Mouse (Mus musculus): ENCODE measurements at regions not wholly inside any gene's neighbourhood (a gene's known extent, or its start where the extent isn't known, plus 50 kb on each side); places are given as distances from the start of the nearest gene placed in this dataset.

DNA sequence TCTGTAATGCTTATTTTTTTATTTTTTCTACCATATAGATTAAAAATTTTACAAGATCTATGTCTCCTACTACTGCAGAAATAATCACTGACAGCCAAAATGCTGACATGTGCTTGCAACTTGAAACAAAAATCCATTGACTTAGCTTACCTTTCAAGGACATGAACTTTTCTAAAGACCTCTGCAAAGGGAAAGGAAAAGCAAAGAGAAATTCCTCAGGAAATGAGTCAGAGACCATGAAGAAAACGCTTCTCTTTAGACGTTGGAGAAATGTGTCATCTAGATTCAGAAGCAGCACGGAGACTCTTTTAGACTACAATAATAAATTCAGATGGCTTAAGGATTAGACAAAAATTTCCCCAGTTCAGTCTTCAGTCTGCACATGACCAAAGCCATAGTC lies 2188.6 kb upstream of the Tenm3 start:
- Histone ChIP-seq H3K9ac (replicated peaks) (no peak overlapping the region), H3K4me1 (no peaks in the 10 kb centered on the region), H3K4me3 (no peak overlapping the region), H3K9me3 (no peaks in the 10 kb centered on the region), H3K27ac (replicated peaks) (no peak overlapping the region), H3K36me3 (no peaks in the 10 kb centered on the region), H3K4me2 (replicated peaks) (no peak overlapping the region), H3K27me3 (no peaks in the 10 kb centered on the region)
- no peak for ATAC-seq (replicated peaks)
- 55% methylated on average over 3 of the region's 3 CpGs for WGBS

DNA sequence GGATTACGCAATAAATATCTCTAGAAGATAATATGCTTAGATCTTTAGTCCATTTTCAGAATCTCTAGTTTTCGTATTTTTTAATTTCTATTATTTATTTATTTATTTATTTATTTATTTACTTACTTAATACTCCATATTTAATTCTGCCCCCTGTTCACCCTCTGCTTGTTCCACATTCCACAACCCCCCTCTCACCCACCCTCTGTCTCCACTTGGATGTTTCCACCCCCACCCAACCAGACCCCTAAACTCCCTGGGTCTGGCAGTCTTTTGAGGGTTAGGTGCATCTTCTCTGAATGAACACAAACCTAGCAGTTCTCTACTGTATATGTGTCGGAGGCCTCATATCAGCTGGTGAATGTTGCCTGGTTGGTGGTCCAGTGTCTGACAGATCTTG lies 2166.8 kb upstream of the Tenm3 start:
- ATAC-seq (replicated peaks): no peak
- H3K4me1 ChIP-seq: no peaks in the 10 kb centered on the region
- no peak overlapping the region for H3K27ac ChIP-seq (replicated peaks)
- H3K4me2 ChIP-seq (replicated peaks): no peak overlapping the region
- no peak overlapping the region for H3K4me3 ChIP-seq
- H3K9ac ChIP-seq (replicated peaks): no peak overlapping the region
- H3K27me3 ChIP-seq: no peaks in the 10 kb centered on the region
- H3K36me3 ChIP-seq: no peaks in the 10 kb centered on the region
- 88% methylated on average over 3 of the region's 3 CpGs for WGBS
- H3K9me3 ChIP-seq: no peaks in the 10 kb centered on the region

DNA sequence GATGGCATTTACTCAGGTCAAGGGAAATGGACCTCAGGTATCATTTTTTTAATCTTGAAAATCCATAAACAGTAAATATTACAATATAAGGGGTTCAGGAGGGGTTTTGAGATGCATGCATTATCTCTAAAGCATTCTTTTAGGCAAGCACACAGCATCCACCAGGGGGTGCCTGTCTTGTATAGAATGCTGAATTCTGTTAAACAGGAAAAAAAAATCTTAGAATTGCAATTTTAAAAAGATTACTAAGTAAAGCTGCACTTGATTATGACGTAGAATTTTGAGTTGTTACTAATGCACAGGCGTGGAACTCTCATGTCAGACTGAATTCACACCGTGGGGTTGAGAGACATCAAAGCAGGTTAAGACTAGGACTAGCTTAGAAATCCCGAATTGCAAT lies 2123.6 kb upstream of the Tenm3 start:
- Histone ChIP-seq H3K9ac (replicated peaks) (no peak overlapping the region), H3K4me3 (no peak overlapping the region), H3K9me3 (no peaks in the 10 kb centered on the region), H3K4me2 (replicated peaks) (no peak overlapping the region), H3K36me3 (no peaks in the 10 kb centered on the region), H3K27ac (replicated peaks) (no peak overlapping the region), H3K27me3 (no peaks in the 10 kb centered on the region), H3K4me1 (no peaks in the 10 kb centered on the region)
- WGBS: 51% methylated on average over 4 of the region's 4 CpGs
- ATAC-seq (replicated peaks): no peak

DNA sequence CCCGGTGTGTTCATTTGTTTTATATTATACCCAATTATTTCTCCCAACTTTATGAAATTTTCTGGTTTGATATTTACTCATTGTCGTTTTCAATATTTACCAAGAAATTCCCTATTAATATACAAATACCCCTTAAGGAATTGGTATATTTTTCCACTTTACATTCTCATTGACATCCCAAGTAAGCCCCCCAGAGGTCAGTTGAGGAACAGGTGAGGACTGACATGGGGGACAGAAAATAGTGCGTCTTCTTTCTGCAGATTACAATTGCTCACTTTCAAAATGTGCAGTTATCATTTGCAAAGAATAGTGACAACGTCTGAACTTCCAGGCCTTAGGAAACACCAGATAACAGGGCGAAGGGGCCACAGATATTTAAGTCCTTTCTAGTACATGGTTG lies 2073.8 kb upstream of the Tenm3 start:
- H3K36me3 ChIP-seq: no peaks in the 10 kb centered on the region
- H3K27me3 ChIP-seq: 0 out of 2 replicates have a peak, but pooled peaks cover 7% of the 10 kb centered on the region
- H3K27ac ChIP-seq (replicated peaks): no peak overlapping the region
- WGBS: 22% methylated on average over 5 of the region's 5 CpGs
- peaks cover 18% of the 10 kb centered on the region for H3K4me1 ChIP-seq
- no peak overlapping the region for H3K9ac ChIP-seq (replicated peaks)
- H3K4me3 ChIP-seq: peak overlapping the region; percentile 71
- ATAC-seq (replicated peaks): no peak
- H3K4me2 ChIP-seq (replicated peaks): peak overlapping the region; percentile 100; the same call in 1 of the 2 replicates
- no peaks in the 10 kb centered on the region for H3K9me3 ChIP-seq

DNA sequence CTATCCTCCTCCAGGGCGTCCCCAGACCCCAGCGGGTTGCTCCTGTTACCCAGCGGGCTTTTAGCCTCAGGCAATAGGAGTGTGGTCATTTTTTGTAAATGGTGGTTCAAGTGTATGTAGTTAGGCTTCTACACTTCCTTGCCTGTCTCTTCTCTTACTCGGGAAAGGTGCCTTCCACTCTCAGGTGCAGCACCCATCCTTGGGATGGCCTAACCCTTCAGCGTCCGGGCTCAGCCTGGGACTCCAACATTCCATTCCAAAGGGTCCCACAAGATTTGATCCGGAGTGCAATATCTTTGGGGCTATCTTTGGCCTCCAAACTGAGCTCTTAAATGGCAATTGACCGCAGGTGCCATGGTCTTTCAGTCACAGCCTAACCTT lies 2073.0 kb upstream of the Tenm3 start:
- Histone ChIP-seq H3K4me1 (peaks cover 18% of the 10 kb centered on the region), H3K27ac (replicated peaks) (peak overlapping the region; percentile 29), H3K27me3 (0 out of 2 replicates have a peak, but pooled peaks cover 7% of the 10 kb centered on the region), H3K36me3 (no peaks in the 10 kb centered on the region), H3K4me2 (replicated peaks) (peak overlapping the region; percentile 100), H3K9me3 (no peaks in the 10 kb centered on the region), H3K9ac (replicated peaks) (peak overlapping the region; percentile 56), H3K4me3 (peak overlapping the region; percentile 71)
- no peak; the same call in 1 of the 2 replicates for ATAC-seq (replicated peaks)
- WGBS: under 1% methylated on average over 8 of the region's 8 CpGs

DNA sequence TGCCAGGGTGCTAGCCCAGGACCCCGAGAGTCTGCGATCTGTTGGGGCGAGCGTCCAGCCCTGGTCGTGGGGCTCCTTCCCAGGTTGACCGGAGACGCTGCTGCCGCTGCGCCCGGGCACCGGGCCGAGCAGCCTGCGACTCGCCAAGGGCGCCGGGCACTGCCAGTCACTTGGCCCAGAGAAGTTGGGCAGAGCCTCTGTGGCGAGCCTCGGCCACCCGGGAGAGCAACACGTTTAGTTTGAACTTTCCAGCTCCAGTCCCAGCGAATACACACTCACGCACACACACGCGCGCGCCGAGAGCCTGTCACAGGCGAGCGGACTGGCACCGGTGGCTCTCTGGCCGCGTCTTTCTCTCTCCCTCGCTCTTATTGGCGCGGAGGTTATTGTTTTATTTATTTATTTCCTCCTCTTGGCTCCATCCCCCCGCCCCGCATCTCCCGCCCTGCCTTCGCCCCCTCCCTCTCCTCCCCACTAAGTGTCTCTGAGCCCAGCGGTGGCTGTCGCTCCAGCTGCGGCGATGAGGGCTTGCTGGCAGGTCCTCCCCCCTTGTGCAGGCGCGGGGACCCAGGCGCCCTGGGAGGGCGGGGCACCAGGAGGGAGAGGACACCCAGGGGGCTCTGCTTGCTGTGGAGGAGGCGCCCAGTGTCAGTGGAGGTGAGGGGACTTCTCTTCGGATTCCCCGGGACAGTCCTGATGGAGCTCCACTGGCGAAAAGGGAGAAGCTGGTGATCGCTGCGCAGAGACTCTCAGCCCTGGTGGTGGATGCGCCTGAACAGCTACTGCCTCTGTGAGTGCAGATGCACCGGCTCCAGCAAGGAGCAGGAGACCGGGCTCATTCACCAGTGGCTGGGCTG lies 2072.4 kb upstream of the Tenm3 start:
- Histone ChIP-seq H3K4me3 (peak overlapping the region; percentile 71), H3K9me3 (no peaks in the 10 kb centered on the region), H3K36me3 (no peaks in the 10 kb centered on the region), H3K9ac (replicated peaks) (peak overlapping the region; percentile 56), H3K4me1 (peaks cover 18% of the 10 kb centered on the region), H3K4me2 (replicated peaks) (peak overlapping the region; percentile 100), H3K27ac (replicated peaks) (peak overlapping the region; percentile 29), H3K27me3 (0 out of 2 replicates have a peak, but pooled peaks cover 7% of the 10 kb centered on the region)
- WGBS: under 1% methylated on average over 52 of the region's 56 CpGs
- peak; percentile 91 for ATAC-seq (replicated peaks)

DNA sequence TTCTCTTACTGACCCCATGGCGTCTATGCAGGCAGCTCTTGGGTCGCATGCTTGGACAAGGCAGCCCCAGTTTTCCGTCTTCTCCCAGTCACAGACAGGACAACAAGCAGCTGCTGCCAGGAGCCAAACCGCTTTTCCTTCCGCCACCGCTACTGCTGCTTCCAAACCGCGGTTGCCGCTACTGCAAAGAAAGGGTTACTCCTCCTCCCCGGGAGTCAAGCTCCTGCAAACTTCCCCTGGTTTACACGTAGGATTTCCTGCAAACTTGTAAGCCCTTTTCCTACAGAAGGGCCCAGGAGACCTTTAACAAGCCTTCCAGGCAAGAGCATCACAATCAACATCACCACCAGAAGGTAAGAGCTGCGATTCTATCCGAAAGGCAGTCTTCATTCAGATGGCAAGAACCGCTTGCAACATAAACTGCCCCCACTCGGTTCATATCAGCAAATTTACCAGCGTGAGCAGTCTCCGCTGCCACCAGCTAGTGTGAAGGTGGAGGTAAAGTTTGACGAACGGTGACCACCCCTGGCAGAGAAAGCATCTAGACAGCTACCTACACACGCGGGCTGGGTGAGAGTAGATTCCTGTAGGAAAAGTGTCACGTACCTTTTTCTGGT lies 2071.6 kb upstream of the Tenm3 start:
- ATAC-seq (replicated peaks): no peak; the same call in 1 of the 2 replicates
- peak overlapping the region; percentile 29 for H3K27ac ChIP-seq (replicated peaks)
- H3K27me3 ChIP-seq: 0 out of 2 replicates have a peak, but pooled peaks cover 7% of the 10 kb centered on the region
- under 1% methylated on average over 22 of the region's 22 CpGs for WGBS
- peak overlapping the region; percentile 56 for H3K9ac ChIP-seq (replicated peaks)
- peaks cover 18% of the 10 kb centered on the region for H3K4me1 ChIP-seq
- H3K4me2 ChIP-seq (replicated peaks): peak overlapping the region; percentile 100
- H3K4me3 ChIP-seq: peak overlapping the region; percentile 71
- no peaks in the 10 kb centered on the region for H3K36me3 ChIP-seq
- H3K9me3 ChIP-seq: no peaks in the 10 kb centered on the region

DNA sequence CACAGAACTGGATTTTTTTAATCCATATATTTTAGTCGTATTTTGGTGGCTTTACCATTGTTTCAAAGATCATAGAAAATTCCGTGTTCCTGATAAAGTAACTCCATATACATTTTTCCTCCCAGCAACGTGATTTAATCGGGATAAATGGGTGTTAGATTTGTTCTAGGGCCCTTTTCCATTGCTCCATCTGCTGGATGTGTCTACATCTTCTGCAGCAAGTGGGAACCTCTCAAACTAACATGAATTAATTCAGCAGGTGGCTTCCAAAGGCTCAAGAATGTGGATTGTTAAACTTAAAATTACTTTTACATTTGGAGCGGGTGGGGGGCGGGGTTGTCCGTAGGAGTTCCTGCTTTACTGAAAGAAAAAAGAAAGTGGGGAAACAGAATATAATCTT lies 2070.9 kb upstream of the Tenm3 start:
- no peak for ATAC-seq (replicated peaks)
- H3K27me3 ChIP-seq: 0 out of 2 replicates have a peak, but pooled peaks cover 7% of the 10 kb centered on the region
- no peaks in the 10 kb centered on the region for H3K9me3 ChIP-seq
- WGBS: 12% methylated on average over 7 of the region's 7 CpGs
- no peak overlapping the region for H3K27ac ChIP-seq (replicated peaks)
- no peaks in the 10 kb centered on the region for H3K36me3 ChIP-seq
- H3K4me2 ChIP-seq (replicated peaks): peak overlapping the region; percentile 100
- H3K4me3 ChIP-seq: peak overlapping the region; percentile 71
- peaks cover 18% of the 10 kb centered on the region for H3K4me1 ChIP-seq
- H3K9ac ChIP-seq (replicated peaks): no peak overlapping the region

DNA sequence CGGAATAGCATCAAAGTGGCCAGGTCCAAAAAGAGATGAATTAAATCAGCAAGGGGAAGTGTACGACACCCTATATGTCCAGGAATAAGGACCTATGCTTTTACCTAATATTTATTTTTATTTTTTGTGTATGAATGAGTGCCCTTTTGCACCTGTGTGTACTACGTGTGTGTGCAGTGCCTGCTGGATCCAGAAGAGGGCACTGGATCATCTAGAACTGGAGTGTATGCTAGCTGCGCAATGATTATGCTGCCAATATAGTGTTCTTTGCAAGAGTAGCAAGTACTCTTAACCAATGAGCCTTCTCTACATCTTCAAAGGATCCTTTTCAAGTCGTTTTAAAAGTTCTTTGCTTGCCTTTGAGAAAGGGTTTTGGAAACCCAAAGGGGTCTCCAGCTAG lies 2034.4 kb upstream of the Tenm3 start:
- H3K27ac ChIP-seq (replicated peaks): no peak overlapping the region
- no peak overlapping the region for H3K4me3 ChIP-seq
- ATAC-seq (replicated peaks): no peak
- 88% methylated on average over 5 of the region's 5 CpGs for WGBS
- H3K9ac ChIP-seq (replicated peaks): no peak overlapping the region
- H3K4me2 ChIP-seq (replicated peaks): no peak overlapping the region
- no peaks in the 10 kb centered on the region for H3K27me3 ChIP-seq
- H3K9me3 ChIP-seq: no peaks in the 10 kb centered on the region
- H3K4me1 ChIP-seq: no peaks in the 10 kb centered on the region
- H3K36me3 ChIP-seq: no peaks in the 10 kb centered on the region

Measured in forebrain, embryonic 15.5 days (tissue).